Mouse (Mus musculus) gastrocnemius, postnatal 25 days (tissue): Measurements from ENCODE around the gene Lrriq1. TPM values are rescaled to one million over a fixed set of nuclear protein-coding genes. Genes with fewer than 3 reads are reported as not detected.

Experiments used
- DNase-seq: peaks from one replicate; pipeline ENCODE4 v3.0.0; 2022
- total RNA-seq, 2 experiments: library from RNA; stranded (reverse); gene quantifications; 1 replicate in 1 of 2; 2 replicates in 1 of 2; pipeline ENCODE4 v1.2.3; 2021

The Lrriq1 gene
- total RNA-seq, 2 experiments from 2014 or later, result not detected

DNA sequence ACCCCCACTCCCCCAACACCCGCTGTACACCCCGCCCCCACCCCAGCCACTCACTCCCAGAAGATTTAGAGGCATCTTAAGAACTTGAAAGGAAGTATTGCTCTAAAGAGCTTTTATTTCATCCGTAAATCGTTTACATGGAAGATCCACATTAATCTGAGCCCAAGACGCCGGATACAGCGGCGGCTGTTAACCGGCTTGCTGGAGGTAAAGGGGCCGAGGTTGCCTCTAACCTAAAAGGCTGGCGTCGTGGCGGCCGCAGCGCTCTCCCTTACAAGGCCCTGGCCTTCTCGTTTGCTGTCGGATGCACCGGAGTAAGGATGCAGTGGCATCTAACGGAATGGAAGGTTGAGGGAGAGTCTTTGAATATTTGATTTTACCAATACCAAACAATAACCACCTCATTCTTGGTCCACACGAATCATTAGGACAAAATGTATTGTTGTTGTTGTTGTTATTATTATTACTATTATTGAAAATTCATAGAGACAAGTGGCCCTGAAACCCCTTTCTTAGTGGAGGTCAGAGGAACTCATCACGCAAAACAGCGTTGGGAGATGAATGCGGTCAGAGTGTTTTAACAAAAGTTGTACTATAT is 206.9 kb downstream of the Lrriq1 start:
- no peak for DNase-seq

DNA sequence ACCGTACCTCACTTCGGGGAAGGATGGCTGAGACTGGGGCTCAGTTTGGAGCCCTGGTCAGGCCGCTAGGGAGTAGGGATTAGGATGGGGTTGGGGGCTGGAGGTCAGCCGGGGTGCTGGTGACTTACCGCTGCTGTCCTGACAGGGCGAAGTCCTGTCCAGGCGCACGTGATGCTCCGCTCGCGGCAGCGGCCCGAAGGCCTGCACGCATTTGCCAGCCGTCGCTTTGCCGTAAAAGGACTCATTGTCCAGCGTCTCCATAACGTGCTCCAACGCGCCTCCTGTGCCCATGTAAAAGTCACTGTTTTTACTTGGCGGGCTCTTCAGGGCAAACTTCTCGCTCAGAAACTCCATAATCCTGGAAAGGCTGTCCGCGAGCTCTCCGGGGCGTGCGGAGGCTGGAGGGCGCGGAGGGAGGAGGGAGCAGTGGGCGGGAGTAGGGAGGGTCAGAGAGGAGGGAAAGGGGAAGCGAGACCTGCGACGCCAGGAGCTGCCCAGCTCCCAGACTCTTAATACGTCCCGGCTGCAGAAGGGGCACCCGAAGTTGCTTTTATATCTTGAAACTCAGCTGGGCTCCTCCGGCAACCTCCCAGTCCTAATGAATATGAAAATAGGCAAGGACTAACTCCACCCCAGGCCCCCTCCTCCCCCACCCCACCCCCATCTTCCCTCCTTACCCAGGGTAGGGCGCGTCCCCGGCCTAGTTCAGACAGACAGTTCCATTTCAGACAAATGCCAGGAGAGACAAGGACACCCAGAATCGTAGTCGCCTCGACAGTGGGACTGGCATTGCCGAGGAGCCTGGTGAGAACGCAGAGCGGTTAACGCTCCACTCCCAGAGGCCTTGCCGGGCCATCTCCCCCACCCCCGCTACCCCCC is 207.6 kb downstream of the Lrriq1 start:
- DNase-seq, result no peak

GRCm38 (mm10) chr10:103027931-103028252 is 208.2 kb downstream of the Lrriq1 start:
- DNase-seq, result no peak

DNA sequence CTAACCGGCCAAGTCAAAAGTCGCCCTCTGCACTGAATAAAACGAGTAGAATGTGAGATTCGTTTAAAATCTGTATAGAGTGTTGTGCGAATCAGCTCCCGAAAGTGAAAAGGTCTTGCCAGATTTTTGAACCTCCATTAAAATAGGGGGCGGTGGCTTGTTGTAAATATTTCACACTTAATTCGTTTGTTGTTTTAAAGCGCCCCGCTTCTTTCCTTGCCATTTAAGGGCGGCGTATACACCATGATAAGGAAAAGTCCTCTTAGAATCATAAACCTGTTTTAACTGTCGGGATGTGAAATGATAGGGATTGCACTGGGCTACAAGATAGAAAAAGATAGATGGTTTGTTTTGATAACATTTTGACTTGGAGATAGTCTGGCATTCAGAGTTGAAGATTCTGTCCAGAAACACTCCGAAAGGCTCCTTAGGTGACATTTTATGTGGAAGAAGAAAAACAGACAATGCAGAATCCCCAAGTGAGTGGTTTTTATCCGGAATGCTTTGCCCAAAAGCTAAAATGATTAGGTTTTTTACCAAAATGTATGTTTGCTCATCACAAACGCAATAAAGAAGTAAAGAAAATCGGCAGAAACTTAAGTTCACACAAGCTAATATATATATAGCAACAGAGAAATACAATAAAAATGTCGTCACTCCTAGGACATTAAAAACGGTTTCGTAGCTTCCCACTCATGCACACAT is 208.7 kb downstream of the Lrriq1 start:
- no peak for DNase-seq

DNA sequence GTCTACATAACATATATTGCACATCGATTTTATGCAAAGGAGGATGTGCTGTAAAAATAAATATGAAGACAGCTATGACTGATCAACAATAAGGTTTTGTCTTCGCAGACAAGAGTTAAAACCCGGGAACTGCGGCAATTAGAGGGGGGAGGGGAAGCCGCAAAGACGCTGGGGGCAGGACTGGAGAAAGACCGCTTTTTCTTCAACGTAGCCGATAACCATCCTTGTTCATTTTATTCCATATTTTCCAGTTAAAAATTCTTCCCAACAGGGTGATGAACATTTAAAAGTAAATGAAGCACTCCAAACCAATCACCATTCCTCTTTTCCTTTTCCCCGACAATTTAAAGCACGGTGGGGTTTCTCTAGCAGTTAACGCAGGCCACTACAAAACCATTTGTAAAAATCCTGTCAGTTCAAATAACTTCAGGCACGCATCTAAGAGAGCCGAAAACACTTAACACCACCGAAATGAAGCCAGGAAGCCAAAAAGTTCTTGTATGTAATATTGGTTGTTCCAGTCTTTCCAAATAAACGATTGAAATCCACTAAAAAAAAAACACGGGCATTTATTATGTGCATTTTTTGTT is 209.4 kb downstream of the Lrriq1 start:
- no peak for DNase-seq

DNA sequence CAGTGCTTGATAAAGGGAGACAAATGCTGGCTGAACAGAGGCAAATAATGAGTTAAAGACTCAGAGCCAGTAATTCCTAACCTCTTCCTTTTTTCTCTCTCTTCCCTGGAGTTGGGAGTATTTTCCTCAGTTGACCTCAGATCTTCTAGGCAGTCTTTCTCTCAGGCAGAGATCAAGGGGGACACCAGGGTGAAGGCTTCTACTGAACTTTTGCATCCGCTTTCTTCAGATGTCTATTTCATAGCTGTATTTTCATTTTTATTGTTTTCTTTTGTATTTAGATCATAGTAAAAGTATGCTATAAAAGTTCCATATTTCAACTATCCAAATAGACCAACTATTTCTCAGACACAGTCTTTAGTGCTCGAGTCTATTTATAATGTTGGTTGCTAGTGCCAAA is 233.6 kb downstream of the Lrriq1 start:
- no peak for DNase-seq

- no peak for DNase-seq
These were observed 235.2 kb downstream of the Lrriq1 start for GRCm38 (mm10) chr10:103000902-103001301.

DNA sequence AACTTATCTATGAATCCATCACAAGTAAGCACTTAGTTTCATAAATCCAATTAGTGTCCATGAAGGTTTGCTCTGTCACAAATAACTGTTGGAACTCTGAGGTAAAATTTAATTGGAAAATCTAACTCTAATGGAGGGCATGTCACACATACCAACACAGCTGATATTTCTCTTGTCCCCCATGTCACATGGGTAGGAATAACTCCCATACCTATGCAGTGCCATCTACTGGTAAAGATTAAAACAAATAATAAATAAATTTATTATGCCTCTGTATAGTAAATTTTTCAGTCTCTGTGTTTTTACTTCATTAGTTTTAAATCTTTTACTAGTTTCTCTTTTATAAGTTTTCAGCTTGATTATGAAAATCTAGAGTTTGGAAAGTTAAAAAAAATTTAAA is 236.5 kb downstream of the Lrriq1 start:
- no peak for DNase-seq

Other genes with a start within 250 kb of the Lrriq1 start
- not detected for gene Alx1, start 206.1 kb downstream of the Lrriq1 start, total RNA-seq
- under 1 TPM; 0.08 to 0.23 TPM for gene Slc6a15, start 131.5 kb upstream of the Lrriq1 start, total RNA-seq